Mouse (Mus musculus): ENCODE data around the gene Gnao1.

GRCm38 (mm10) chr8:93809686-93810027, at the start of gene Gnao1:
- TF ChIP-seq EP300 (IDR thresholded peaks at IDR 0.05; ENCODE audit: low read depth) (no peak), CTCF (IDR thresholded peaks at IDR 0.05; ENCODE audit: low read depth) (no peak)
